Mouse (Mus musculus): ENCODE results near the gene Zfp839. TPM values are rescaled to one million over a fixed set of nuclear protein-coding genes. Genes with fewer than 3 reads are reported as not detected.

Gene Zfp839
- polyA plus RNA-seq, 1 experiment from 2014 or later, result 2.2 TPM

GRCm38 (mm10) chr12:110830293-110831024, 19.6 kb upstream of the Zfp839 start:
- no peak overlapping the region for H3K4me3 ChIP-seq (ENCODE audit: low read depth, low read length)
- no peaks in the 10 kb centered on the region for H3K36me3 ChIP-seq (replicated peaks; ENCODE audit: control insufficient read depth, insufficient read depth, low read depth, low read length)
- H3K4me2 ChIP-seq (ENCODE audit: low read depth, low read length), result no peak overlapping the region
- WGBS, result 83% methylated on average over 9 of the region's 11 CpGs
- ATAC-seq (replicated peaks; ENCODE audit: insufficient number of reproducible peaks, low FRiP score, low TSS enrichment, low read depth) (no peak), DNase-seq (ENCODE audit: low spot score) (no peak)
- H3K9me3 ChIP-seq (replicated peaks; ENCODE audit: control insufficient read depth, low read length), result no peaks in the 10 kb centered on the region
- H3K9ac ChIP-seq (replicated peaks; ENCODE audit: low read length), result no peak overlapping the region
- no peaks in the 10 kb centered on the region; the same call in 1 of the 2 replicates for H3K4me1 ChIP-seq (ENCODE audit: control insufficient read depth, insufficient read depth, low read length)
- H3K27me3 ChIP-seq (ENCODE audit: control insufficient read depth, insufficient read depth, low read length), result no peaks in the 10 kb centered on the region
- H3K27ac ChIP-seq (replicated peaks; ENCODE audit: low read depth, low read length), result no peak overlapping the region

GRCm38 (mm10) chr12:110835182-110835581, 14.9 kb upstream of the Zfp839 start:
- 95% methylated on average over 3 of the region's 3 CpGs for WGBS
- no peaks in the 10 kb centered on the region for H3K9me3 ChIP-seq (replicated peaks; ENCODE audit: control insufficient read depth, low read length)
- no peaks in the 10 kb centered on the region for H3K27me3 ChIP-seq (ENCODE audit: control insufficient read depth, insufficient read depth, low read length)
- H3K4me1 ChIP-seq (ENCODE audit: control insufficient read depth, insufficient read depth, low read length), result no peaks in the 10 kb centered on the region; the same call in 1 of the 2 replicates
- H3K36me3 ChIP-seq (replicated peaks; ENCODE audit: control insufficient read depth, insufficient read depth, low read depth, low read length), result no peaks in the 10 kb centered on the region
- ATAC-seq (replicated peaks; ENCODE audit: insufficient number of reproducible peaks, low FRiP score, low TSS enrichment, low read depth) (no peak), DNase-seq (ENCODE audit: low spot score) (no peak)
- H3K9ac ChIP-seq (replicated peaks; ENCODE audit: low read length), result no peak overlapping the region
- no peak overlapping the region for H3K4me2 ChIP-seq (ENCODE audit: low read depth, low read length)
- H3K27ac ChIP-seq (replicated peaks; ENCODE audit: low read depth, low read length), result no peak overlapping the region
- no peak overlapping the region for H3K4me3 ChIP-seq (ENCODE audit: low read depth, low read length)

- H3K36me3 ChIP-seq (replicated peaks; ENCODE audit: control insufficient read depth, insufficient read depth, low read depth, low read length), result no peaks in the 10 kb centered on the region
- H3K9me3 ChIP-seq (replicated peaks; ENCODE audit: control insufficient read depth, low read length), result no peaks in the 10 kb centered on the region
- no peaks in the 10 kb centered on the region; the same call in 1 of the 2 replicates for H3K4me1 ChIP-seq (ENCODE audit: control insufficient read depth, insufficient read depth, low read length)
- no peak overlapping the region for H3K4me3 ChIP-seq (ENCODE audit: low read depth, low read length)
- ATAC-seq (replicated peaks; ENCODE audit: insufficient number of reproducible peaks, low FRiP score, low TSS enrichment, low read depth), result no peak
- peak; percentile 19 for DNase-seq (ENCODE audit: low spot score)
- H3K27ac ChIP-seq (replicated peaks; ENCODE audit: low read depth, low read length), result peak overlapping the region; percentile 32; the same call in 1 of the 2 replicates
- H3K9ac ChIP-seq (replicated peaks; ENCODE audit: low read length), result peak overlapping the region; percentile 32
- H3K4me2 ChIP-seq (ENCODE audit: low read depth, low read length), result no peak overlapping the region
- 32% methylated on average over 6 of the region's 6 CpGs for WGBS
- H3K27me3 ChIP-seq (ENCODE audit: control insufficient read depth, insufficient read depth, low read length), result no peaks in the 10 kb centered on the region
These were observed 13.3 kb upstream of the Zfp839 start for GRCm38 (mm10) chr12:110836729-110837128.

GRCm38 (mm10) chr12:110837192-110837841, 12.7 kb upstream of the Zfp839 start:
- no peak for ATAC-seq (replicated peaks; ENCODE audit: insufficient number of reproducible peaks, low FRiP score, low TSS enrichment, low read depth)
- Histone ChIP-seq H3K4me1 (ENCODE audit: control insufficient read depth, insufficient read depth, low read length) (no peaks in the 10 kb centered on the region; the same call in 1 of the 2 replicates), H3K4me3 (ENCODE audit: low read depth, low read length) (no peak overlapping the region), H3K27ac (replicated peaks; ENCODE audit: low read depth, low read length) (peak overlapping the region; percentile 32; the same call in 1 of the 2 replicates), H3K4me2 (ENCODE audit: low read depth, low read length) (no peak overlapping the region), H3K27me3 (ENCODE audit: control insufficient read depth, insufficient read depth, low read length) (no peaks in the 10 kb centered on the region), H3K9ac (replicated peaks; ENCODE audit: low read length) (peak overlapping the region; percentile 32), H3K9me3 (replicated peaks; ENCODE audit: control insufficient read depth, low read length) (no peaks in the 10 kb centered on the region), H3K36me3 (replicated peaks; ENCODE audit: control insufficient read depth, insufficient read depth, low read depth, low read length) (no peaks in the 10 kb centered on the region)
- DNase-seq (ENCODE audit: low spot score), result no peak
- WGBS, result 35% methylated on average over 5 of the region's 5 CpGs

- Histone ChIP-seq H3K9me3 (replicated peaks; ENCODE audit: control insufficient read depth, low read length) (no peaks in the 10 kb centered on the region), H3K27ac (replicated peaks; ENCODE audit: low read depth, low read length) (no peak overlapping the region), H3K4me3 (ENCODE audit: low read depth, low read length) (no peak overlapping the region), H3K27me3 (ENCODE audit: control insufficient read depth, insufficient read depth, low read length) (no peaks in the 10 kb centered on the region), H3K36me3 (replicated peaks; ENCODE audit: control insufficient read depth, insufficient read depth, low read depth, low read length) (no peaks in the 10 kb centered on the region), H3K9ac (replicated peaks; ENCODE audit: low read length) (no peak overlapping the region), H3K4me1 (ENCODE audit: control insufficient read depth, insufficient read depth, low read length) (no peaks in the 10 kb centered on the region; the same call in 1 of the 2 replicates), H3K4me2 (ENCODE audit: low read depth, low read length) (no peak overlapping the region)
- no peak for ATAC-seq (replicated peaks; ENCODE audit: insufficient number of reproducible peaks, low FRiP score, low TSS enrichment, low read depth)
- 89% methylated on average over 8 of the region's 8 CpGs for WGBS
- no peak for DNase-seq (ENCODE audit: low spot score)
These were observed 12.2 kb upstream of the Zfp839 start for GRCm38 (mm10) chr12:110837850-110838249.

GRCm38 (mm10) chr12:110840348-110841198, 9.5 kb upstream of the Zfp839 start, which contains the start of gene Mok:
Mok (minus strand) TSS chr12:110840939.
- peak within 1 kb of the TSS; percentile 57 for H3K4me2 ChIP-seq (ENCODE audit: low read depth, low read length)
- no peak within 1 kb of the TSS for H3K27ac ChIP-seq (replicated peaks; ENCODE audit: low read depth, low read length)
- H3K36me3 ChIP-seq (replicated peaks; ENCODE audit: control insufficient read depth, insufficient read depth, low read depth, low read length), result no peaks in the 10 kb centered on the region
- WGBS, result under 1% methylated on average over 71 of the region's 71 CpGs
- peak; percentile 50 for ATAC-seq (replicated peaks; ENCODE audit: insufficient number of reproducible peaks, low FRiP score, low TSS enrichment, low read depth)
- H3K9me3 ChIP-seq (replicated peaks; ENCODE audit: control insufficient read depth, low read length), result no peaks in the 10 kb centered on the region
- H3K4me1 ChIP-seq (ENCODE audit: control insufficient read depth, insufficient read depth, low read length), result no peaks in the 10 kb centered on the region; the same call in 1 of the 2 replicates
- H3K9ac ChIP-seq (replicated peaks; ENCODE audit: low read length), result peak within 1 kb of the TSS; percentile 64
- 0 out of 2 replicates have a peak, but pooled peaks cover 2% of the 10 kb centered on the region for H3K27me3 ChIP-seq (ENCODE audit: control insufficient read depth, insufficient read depth, low read length)
- H3K4me3 ChIP-seq (ENCODE audit: low read depth, low read length), result peak within 1 kb of the TSS; percentile 76
- DNase-seq (ENCODE audit: low spot score), result peak; percentile 98

GRCm38 (mm10) chr12:110841731-110842493, 8.1 kb upstream of the Zfp839 start:
- ATAC-seq (replicated peaks; ENCODE audit: insufficient number of reproducible peaks, low FRiP score, low TSS enrichment, low read depth), result no peak
- peaks cover 4% of the 10 kb centered on the region for H3K4me1 ChIP-seq (ENCODE audit: control insufficient read depth, insufficient read depth, low read length)
- no peak for DNase-seq (ENCODE audit: low spot score)
- 64% methylated on average over 5 of the region's 5 CpGs for WGBS
- H3K4me2 ChIP-seq (ENCODE audit: low read depth, low read length), result no peak overlapping the region
- no peaks in the 10 kb centered on the region for H3K36me3 ChIP-seq (replicated peaks; ENCODE audit: control insufficient read depth, insufficient read depth, low read depth, low read length)
- no peaks in the 10 kb centered on the region for H3K9me3 ChIP-seq (replicated peaks; ENCODE audit: control insufficient read depth, low read length)
- 0 out of 2 replicates have a peak, but pooled peaks cover 2% of the 10 kb centered on the region for H3K27me3 ChIP-seq (ENCODE audit: control insufficient read depth, insufficient read depth, low read length)
- no peak overlapping the region for H3K27ac ChIP-seq (replicated peaks; ENCODE audit: low read depth, low read length)
- H3K4me3 ChIP-seq (ENCODE audit: low read depth, low read length), result no peak overlapping the region
- no peak overlapping the region for H3K9ac ChIP-seq (replicated peaks; ENCODE audit: low read length)
